Mouse (Mus musculus) ES-Bruce4 (cell line): ENCODE measurements around the gene Slc39a11.

Experiments
- CTCF ChIP-seq: IDR thresholded peaks from one replicate; pipeline ENCODE4 v1.8.1; 2011; ENCODE audit warnings: low read depth, low read length
- EP300 ChIP-seq: IDR thresholded peaks from 2 replicates; pipeline ENCODE4 v1.6.1; 2011; ENCODE audit warnings: low read depth, low read length; ENCODE audit not compliant: insufficient read depth
- POLR2A ChIP-seq: IDR thresholded peaks from one replicate; pipeline ENCODE4 v1.8.1; 2011; ENCODE audit warnings: low read length; ENCODE audit not compliant: insufficient read depth

DNA sequence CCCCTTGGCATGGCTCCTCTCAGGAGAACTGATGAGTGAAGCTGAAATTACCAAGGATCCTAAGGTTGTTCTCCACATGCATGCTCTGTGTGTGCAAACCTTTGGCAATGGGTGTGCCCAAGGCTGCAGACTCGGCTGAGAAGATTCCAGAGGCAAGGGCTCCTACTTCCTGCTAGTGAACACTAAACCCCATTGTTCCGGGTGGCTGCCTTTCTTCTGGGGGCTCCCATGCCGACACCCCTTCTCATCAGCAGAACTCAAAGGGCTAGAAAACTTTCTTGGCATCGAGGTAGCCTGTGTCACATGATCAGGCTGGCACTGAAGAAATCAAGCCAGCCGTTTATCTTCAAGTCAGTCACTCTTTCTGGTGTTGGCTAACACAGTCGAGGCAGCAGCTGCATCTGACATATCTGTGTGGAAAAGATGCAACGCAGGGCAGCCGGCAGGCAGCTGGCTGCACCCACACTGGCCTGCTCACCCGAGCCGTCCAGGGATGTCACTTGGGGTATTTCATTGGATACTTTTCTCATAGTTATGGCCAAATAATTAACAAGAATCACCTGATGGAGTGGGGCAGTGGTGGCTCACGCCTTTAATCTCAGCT, 145.3 kb downstream of the Slc39a11 start:
- TF ChIP-seq EP300 (no peak), CTCF (no peak), POLR2A (no peak)
